Mouse (Mus musculus): Measurements from ENCODE around the gene Kif28.
"Not testable (repeated sequence)": the region's sequence is repeated elsewhere in the genome, so short reads cannot be mapped to it uniquely, and the experiment has no call there.

The Kif28 gene

GRCm38 (mm10) chr1:179705154-179705553 is 39.9 kb downstream of the Kif28 start:
- DNase-seq (ENCODE audit: low read depth, low spot score), result no peak

GRCm38 (mm10) chr1:179704150-179704549 is 40.9 kb downstream of the Kif28 start:
- DNase-seq (ENCODE audit: low read depth, low spot score), result no peak

GRCm38 (mm10) chr1:179689479-179689878 is 55.6 kb downstream of the Kif28 start:
- DNase-seq (ENCODE audit: low read depth, low spot score), result no peak

- no peak for DNase-seq (ENCODE audit: low read depth, low spot score)
Measured at GRCm38 (mm10) chr1:179688914-179689313, 56.2 kb downstream of the Kif28 start.

GRCm38 (mm10) chr1:179688415-179688814 is 56.7 kb downstream of the Kif28 start:
- DNase-seq (ENCODE audit: low read depth, low spot score), result no peak

GRCm38 (mm10) chr1:179687966-179688365 is 57.1 kb downstream of the Kif28 start:
- no peak for DNase-seq (ENCODE audit: low read depth, low spot score)

- no peak for DNase-seq (ENCODE audit: low read depth, low spot score)
Measured at GRCm38 (mm10) chr1:179687305-179687704, 57.8 kb downstream of the Kif28 start.

- no peak for DNase-seq (ENCODE audit: low read depth, low spot score)
Measured at GRCm38 (mm10) chr1:179686781-179687180, 58.3 kb downstream of the Kif28 start.

GRCm38 (mm10) chr1:179686348-179686747 is 58.7 kb downstream of the Kif28 start:
- no peak for DNase-seq (ENCODE audit: low read depth, low spot score)

- not testable (repeated sequence) for DNase-seq (ENCODE audit: low read depth, low spot score)
Measured at GRCm38 (mm10) chr1:179682753-179683152, 62.3 kb downstream of the Kif28 start.

GRCm38 (mm10) chr1:179679326-179679725 is 65.7 kb downstream of the Kif28 start:
- no peak for DNase-seq (ENCODE audit: low read depth, low spot score)

- DNase-seq (ENCODE audit: low read depth, low spot score), result no peak
Measured at GRCm38 (mm10) chr1:179677031-179677430, 68.0 kb downstream of the Kif28 start.

GRCm38 (mm10) chr1:179674355-179674754 is 70.7 kb downstream of the Kif28 start:
- DNase-seq (ENCODE audit: low read depth, low spot score), result no peak

GRCm38 (mm10) chr1:179668836-179669537 is 76.1 kb downstream of the Kif28 start:
- no peak for DNase-seq (ENCODE audit: low read depth, low spot score)

- DNase-seq (ENCODE audit: low read depth, low spot score), result peak; percentile 71
Measured at GRCm38 (mm10) chr1:179668013-179668805, 76.9 kb downstream of the Kif28 start, which contains the start of gene Sccpdh. Gene Sccpdh, plus strand, starts transcription at chr1:179668210.

GRCm38 (mm10) chr1:179667450-179667849 is 77.6 kb downstream of the Kif28 start:
- DNase-seq (ENCODE audit: low read depth, low spot score), result no peak

- no peak for DNase-seq (ENCODE audit: low read depth, low spot score)
Measured at GRCm38 (mm10) chr1:179666971-179667370, 78.1 kb downstream of the Kif28 start.

- no peak for DNase-seq (ENCODE audit: low read depth, low spot score)
Measured at GRCm38 (mm10) chr1:179664309-179664930, 80.7 kb downstream of the Kif28 start.

- DNase-seq (ENCODE audit: low read depth, low spot score), result no peak
Measured at GRCm38 (mm10) chr1:179663065-179663464, 82.0 kb downstream of the Kif28 start.

GRCm38 (mm10) chr1:179651224-179651623 is 93.8 kb downstream of the Kif28 start:
- DNase-seq (ENCODE audit: low read depth, low spot score), result no peak

GRCm38 (mm10) chr1:179650284-179650683 is 94.8 kb downstream of the Kif28 start:
- DNase-seq (ENCODE audit: low read depth, low spot score), result no peak

GRCm38 (mm10) chr1:179649324-179649723 is 95.7 kb downstream of the Kif28 start:
- DNase-seq (ENCODE audit: low read depth, low spot score), result no peak

Measured in retina, adult 2 months (tissue).